Mouse (Mus musculus): ENCODE data around the gene Tmco3. TPM values are rescaled to one million over a fixed set of nuclear protein-coding genes. Genes with fewer than 3 reads are reported as not detected.
A peak's percentile ranks its signal among the peaks of the same experiment; 100 is the strongest.

The Tmco3 gene
- total and polyA plus RNA-seq, 2 experiments from 2014 or later, result 10.8 to 16.7 TPM

DNA sequence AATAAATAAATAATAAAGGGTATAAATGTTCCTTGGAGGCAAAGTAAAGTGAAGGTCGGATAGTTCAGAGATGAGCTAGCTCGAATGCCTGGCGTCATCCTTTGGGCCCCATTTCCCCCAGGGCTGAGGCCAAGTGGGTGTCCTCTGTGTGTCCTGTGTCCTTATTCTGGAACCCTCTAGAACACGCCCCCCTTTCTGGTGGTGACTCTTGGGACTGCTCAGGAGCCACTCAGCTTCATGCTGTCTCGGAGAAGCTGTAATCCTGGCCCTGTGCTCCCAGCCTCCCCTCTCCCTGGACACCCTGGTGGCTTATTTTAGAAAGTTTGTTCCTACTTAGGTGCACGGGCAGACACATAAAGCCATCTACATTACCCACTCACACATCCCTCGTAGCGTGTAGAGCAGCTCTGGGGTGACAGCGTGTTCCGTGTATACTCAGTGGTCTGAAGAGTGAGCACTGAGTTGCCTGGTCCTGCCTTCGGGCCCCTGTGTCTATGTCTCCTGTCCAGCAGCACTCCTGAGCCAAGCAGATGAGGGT, 43.6 kb upstream of the Tmco3 start:
- Histone ChIP-seq H3K27me3 (ENCODE audit: control insufficient read depth, insufficient read depth, low read length) (no peaks in the 10 kb centered on the region), H3K27ac (ENCODE audit: low read depth) (peak overlapping the region; percentile 61), H3K4me1 (ENCODE audit: control insufficient read depth, insufficient read depth) (peaks cover 25% of the 10 kb centered on the region), H3K4me2 (ENCODE audit: low read depth, low read length) (no peak overlapping the region), H3K9ac (replicated peaks; ENCODE audit: low read depth, low read length) (no peak overlapping the region), H3K36me3 (replicated peaks; ENCODE audit: control insufficient read depth, insufficient read depth, low read length) (peaks cover 70% of the 10 kb centered on the region), H3K4me3 (ENCODE audit: low read depth, low read length) (no peak overlapping the region), H3K9me3 (replicated peaks; ENCODE audit: control insufficient read depth, low read length) (no peaks in the 10 kb centered on the region)
- no peak for DNase-seq (ENCODE audit: low spot score)
- TF ChIP-seq EP300 (IDR thresholded peaks at IDR 0.05; ENCODE audit: low read depth) (no peak), CTCF (IDR thresholded peaks at IDR 0.05; ENCODE audit: low read depth) (0 out of 2 replicates have a peak, but pooled peaks have one; percentile 4)
- ATAC-seq (ENCODE audit: insufficient read depth, low read depth), result 0 out of 2 replicates have a peak, but pooled peaks have one; percentile 15
- 57% methylated on average over 11 of the region's 11 CpGs for WGBS

DNA sequence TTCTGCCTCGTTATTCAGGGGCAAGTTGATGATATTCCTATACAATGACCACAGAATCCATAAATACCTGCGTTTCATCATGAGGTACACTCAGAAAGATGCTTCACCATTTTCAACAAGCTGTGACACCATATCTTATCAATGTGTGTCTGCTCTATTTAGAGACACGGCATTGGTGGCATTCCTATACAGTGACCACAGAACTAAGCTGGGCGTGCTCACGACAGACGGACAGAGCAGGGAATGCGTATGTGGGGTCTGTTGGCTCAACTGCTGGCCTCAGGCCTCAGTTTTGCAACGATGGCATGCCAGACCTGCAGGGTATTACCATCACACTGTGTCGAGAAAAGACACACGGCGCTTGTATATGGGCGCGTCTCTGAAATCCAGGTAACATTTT, 35.2 kb upstream of the Tmco3 start:
- peak; percentile 90 for DNase-seq (ENCODE audit: low spot score)
- TF ChIP-seq EP300 (IDR thresholded peaks at IDR 0.05; ENCODE audit: low read depth) (peak; percentile 71), CTCF (IDR thresholded peaks at IDR 0.05; ENCODE audit: low read depth) (no peak)
- peak overlapping the region; percentile 90 for H3K9ac ChIP-seq (replicated peaks; ENCODE audit: low read depth, low read length)
- peak; percentile 80 for ATAC-seq (ENCODE audit: insufficient read depth, low read depth)
- peaks cover 31% of the 10 kb centered on the region for H3K36me3 ChIP-seq (replicated peaks; ENCODE audit: control insufficient read depth, insufficient read depth, low read length)
- peak overlapping the region; percentile 67 for H3K4me2 ChIP-seq (ENCODE audit: low read depth, low read length)
- H3K9me3 ChIP-seq (replicated peaks; ENCODE audit: control insufficient read depth, low read length), result no peaks in the 10 kb centered on the region
- no peaks in the 10 kb centered on the region for H3K27me3 ChIP-seq (ENCODE audit: control insufficient read depth, insufficient read depth, low read length)
- WGBS, result 22% methylated on average over 13 of the region's 13 CpGs
- H3K27ac ChIP-seq (ENCODE audit: low read depth), result peak overlapping the region; percentile 99
- peak overlapping the region; percentile 62 for H3K4me3 ChIP-seq (ENCODE audit: low read depth, low read length)
- H3K4me1 ChIP-seq (ENCODE audit: control insufficient read depth, insufficient read depth), result peaks cover 18% of the 10 kb centered on the region

DNA sequence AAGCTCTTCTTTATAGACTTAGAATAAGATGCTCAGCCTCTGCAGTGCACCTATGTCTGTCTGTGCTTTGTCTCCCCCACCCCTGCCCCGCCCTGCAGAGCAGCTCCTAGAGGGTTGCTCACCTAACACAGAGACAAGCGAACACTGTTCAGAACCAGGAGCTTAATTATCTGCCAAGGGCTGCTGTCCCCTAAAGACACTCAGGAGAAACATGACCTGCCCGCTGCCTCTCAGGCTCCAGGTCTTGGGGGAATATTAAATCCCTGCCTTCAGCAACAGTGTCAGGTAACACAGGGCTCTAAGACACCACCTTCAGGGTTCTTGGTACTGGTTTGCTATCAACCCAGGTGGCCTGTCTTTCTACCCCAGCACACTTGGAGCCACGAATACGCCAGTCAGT, 34.6 kb upstream of the Tmco3 start:
- WGBS, result 39% methylated on average over 5 of the region's 5 CpGs
- TF ChIP-seq CTCF (IDR thresholded peaks at IDR 0.05; ENCODE audit: low read depth), result no peak
- Histone ChIP-seq H3K4me1 (ENCODE audit: control insufficient read depth, insufficient read depth) (peaks cover 18% of the 10 kb centered on the region), H3K36me3 (replicated peaks; ENCODE audit: control insufficient read depth, insufficient read depth, low read length) (peaks cover 32% of the 10 kb centered on the region), H3K4me3 (ENCODE audit: low read depth, low read length) (peak overlapping the region; percentile 62), H3K4me2 (ENCODE audit: low read depth, low read length) (peak overlapping the region; percentile 67), H3K9ac (replicated peaks; ENCODE audit: low read depth, low read length) (peak overlapping the region; percentile 90), H3K27ac (ENCODE audit: low read depth) (peak overlapping the region; percentile 99), H3K9me3 (replicated peaks; ENCODE audit: control insufficient read depth, low read length) (no peaks in the 10 kb centered on the region), H3K27me3 (ENCODE audit: control insufficient read depth, insufficient read depth, low read length) (no peaks in the 10 kb centered on the region)
- DNase-seq (ENCODE audit: low spot score) (peak; percentile 31), ATAC-seq (ENCODE audit: insufficient read depth, low read depth) (peak; percentile 19; the same call in 1 of the 2 replicates)

DNA sequence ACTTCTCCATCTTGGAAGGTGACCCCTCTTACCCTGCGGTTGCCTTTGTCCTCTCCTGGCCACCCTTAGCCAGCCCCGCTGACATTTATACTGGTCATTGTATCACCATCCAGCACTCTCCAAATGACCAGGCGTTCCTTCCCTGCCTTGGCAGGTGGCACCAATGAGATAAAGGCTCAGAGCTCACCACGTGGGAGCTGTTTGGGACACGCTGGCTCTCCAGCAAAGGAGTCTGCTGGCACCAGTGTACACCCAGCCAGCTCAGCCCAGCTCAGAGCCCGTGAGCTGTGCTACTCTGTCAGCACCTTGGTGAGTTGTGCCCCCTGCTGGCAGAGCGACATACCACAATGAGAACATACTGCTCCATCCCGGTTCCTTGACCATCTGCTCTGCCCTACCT, 34.0 kb upstream of the Tmco3 start, which contains the start of gene Adprhl1:
Adprhl1 (minus strand) TSS at position 144 of the 400 bp plus-strand sequence.
- ATAC-seq (ENCODE audit: insufficient read depth, low read depth), result peak; percentile 92
- DNase-seq (ENCODE audit: low spot score), result peak; percentile 94
- Histone ChIP-seq H3K9me3 (replicated peaks; ENCODE audit: control insufficient read depth, low read length) (no peaks in the 10 kb centered on the region), H3K4me1 (ENCODE audit: control insufficient read depth, insufficient read depth) (peaks cover 17% of the 10 kb centered on the region), H3K9ac (replicated peaks; ENCODE audit: low read depth, low read length) (peak within 1 kb of the TSS; percentile 90), H3K27ac (ENCODE audit: low read depth) (peak within 1 kb of the TSS; percentile 99), H3K27me3 (ENCODE audit: control insufficient read depth, insufficient read depth, low read length) (no peaks in the 10 kb centered on the region), H3K4me2 (ENCODE audit: low read depth, low read length) (peak within 1 kb of the TSS; percentile 67), H3K36me3 (replicated peaks; ENCODE audit: control insufficient read depth, insufficient read depth, low read length) (peaks cover 37% of the 10 kb centered on the region), H3K4me3 (ENCODE audit: low read depth, low read length) (peak within 1 kb of the TSS; percentile 62)
- 13% methylated on average over 8 of the region's 8 CpGs for WGBS
- peak; percentile 93 for TF ChIP-seq CTCF (IDR thresholded peaks at IDR 0.05; ENCODE audit: low read depth)
- TF ChIP-seq EP300 (IDR thresholded peaks at IDR 0.05; ENCODE audit: low read depth), result peak; percentile 79; the same call in 1 of the 2 replicates

DNA sequence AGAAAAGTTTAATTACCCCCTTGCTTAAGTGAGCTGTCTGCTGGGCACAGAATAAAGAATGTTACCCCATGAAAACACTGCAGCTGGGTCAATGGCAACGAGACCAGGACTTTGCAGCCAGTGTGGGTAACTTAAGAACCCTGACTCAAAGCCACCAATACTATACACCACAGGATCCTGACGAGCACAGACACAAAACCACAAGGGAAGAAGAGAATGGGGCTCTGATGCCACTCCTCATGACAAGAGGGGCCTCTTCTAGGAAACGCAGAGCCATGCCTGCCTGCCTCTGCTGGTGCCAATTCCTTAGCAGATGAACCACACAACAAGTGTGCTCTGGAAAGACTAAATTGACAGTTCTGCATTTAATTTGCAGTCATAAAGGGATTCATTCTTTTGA, 24.6 kb upstream of the Tmco3 start:
- WGBS, result 84% methylated on average over 3 of the region's 3 CpGs
- Histone ChIP-seq H3K27me3 (ENCODE audit: control insufficient read depth, insufficient read depth, low read length) (no peaks in the 10 kb centered on the region), H3K9me3 (replicated peaks; ENCODE audit: control insufficient read depth, low read length) (no peaks in the 10 kb centered on the region), H3K4me3 (ENCODE audit: low read depth, low read length) (no peak overlapping the region), H3K27ac (ENCODE audit: low read depth) (no peak overlapping the region), H3K36me3 (replicated peaks; ENCODE audit: control insufficient read depth, insufficient read depth, low read length) (peaks cover 46% of the 10 kb centered on the region), H3K9ac (replicated peaks; ENCODE audit: low read depth, low read length) (no peak overlapping the region), H3K4me2 (ENCODE audit: low read depth, low read length) (no peak overlapping the region), H3K4me1 (ENCODE audit: control insufficient read depth, insufficient read depth) (no peaks in the 10 kb centered on the region)
- DNase-seq (ENCODE audit: low spot score) (no peak), ATAC-seq (ENCODE audit: insufficient read depth, low read depth) (no peak)
- TF ChIP-seq EP300 (IDR thresholded peaks at IDR 0.05; ENCODE audit: low read depth), result no peak
- no peak for TF ChIP-seq CTCF (IDR thresholded peaks at IDR 0.05; ENCODE audit: low read depth)

DNA sequence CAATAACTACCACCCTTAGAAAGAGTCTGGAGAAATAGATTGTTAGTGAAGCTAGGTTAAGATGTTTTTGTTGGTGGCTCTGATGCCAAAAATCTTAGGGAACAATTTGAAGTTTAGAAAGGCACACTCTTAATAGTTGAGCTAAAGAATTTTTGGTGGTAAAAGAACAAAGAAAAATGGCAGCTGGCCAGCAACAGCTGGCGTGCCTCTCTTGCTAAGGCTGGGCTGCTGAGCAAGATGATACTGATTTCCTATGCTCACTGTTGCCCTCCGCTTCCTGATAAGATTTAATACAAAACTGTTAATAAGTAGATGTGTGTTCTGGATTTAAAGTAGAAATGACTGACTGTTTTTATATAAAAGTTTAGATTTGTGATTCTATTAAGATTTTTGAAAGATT, 20.4 kb upstream of the Tmco3 start:
- no peak overlapping the region for H3K9ac ChIP-seq (replicated peaks; ENCODE audit: low read depth, low read length)
- TF ChIP-seq CTCF (IDR thresholded peaks at IDR 0.05; ENCODE audit: low read depth), result no peak
- TF ChIP-seq EP300 (IDR thresholded peaks at IDR 0.05; ENCODE audit: low read depth), result no peak
- H3K27ac ChIP-seq (ENCODE audit: low read depth), result no peak overlapping the region
- no peak overlapping the region for H3K4me3 ChIP-seq (ENCODE audit: low read depth, low read length)
- no peaks in the 10 kb centered on the region for H3K4me1 ChIP-seq (ENCODE audit: control insufficient read depth, insufficient read depth)
- DNase-seq (ENCODE audit: low spot score) (no peak), ATAC-seq (ENCODE audit: insufficient read depth, low read depth) (no peak)
- no peaks in the 10 kb centered on the region for H3K9me3 ChIP-seq (replicated peaks; ENCODE audit: control insufficient read depth, low read length)
- 54% methylated on average over 2 of the region's 2 CpGs for WGBS
- no peak overlapping the region for H3K4me2 ChIP-seq (ENCODE audit: low read depth, low read length)
- peaks cover 49% of the 10 kb centered on the region for H3K36me3 ChIP-seq (replicated peaks; ENCODE audit: control insufficient read depth, insufficient read depth, low read length)
- H3K27me3 ChIP-seq (ENCODE audit: control insufficient read depth, insufficient read depth, low read length), result no peaks in the 10 kb centered on the region

All from heart, postnatal 0 days (tissue).